Mouse (Mus musculus): ENCODE measurements around the gene Dlg5. TPM values are rescaled to one million over a fixed set of nuclear protein-coding genes. Genes with fewer than 3 reads are reported as not detected.
A peak's percentile ranks its signal among the peaks of the same experiment; 100 is the strongest.

Gene Dlg5
- polyA plus RNA-seq, 1 experiment from 2014 or later: 13.6 TPM

- WGBS: 78% methylated on average over 10 of the region's 10 CpGs
- Histone ChIP-seq H3K9ac (no peak overlapping the region), H3K27ac (ENCODE audit: poor library complexity, severe bottlenecking) (no peak overlapping the region), H3K4me1 (replicated peaks) (0 out of 2 replicates have a peak, but pooled peaks cover 6% of the 10 kb centered on the region), H3K9me3 (replicated peaks) (no peaks in the 10 kb centered on the region), H3K27me3 (replicated peaks) (no peaks in the 10 kb centered on the region), H3K36me3 (peaks cover 83% of the 10 kb centered on the region), H3K4me2 (no peak overlapping the region), H3K4me3 (no peak overlapping the region)
- ATAC-seq (ENCODE audit: insufficient number of reproducible peaks, low FRiP score): no peak
Measured at GRCm38 (mm10) chr14:24162856-24163255, 82.9 kb downstream of the Dlg5 start.

GRCm38 (mm10) chr14:24148892-24149291 is 96.8 kb downstream of the Dlg5 start:
- H3K4me3 ChIP-seq: no peak overlapping the region
- no peak overlapping the region for H3K4me2 ChIP-seq
- 0 out of 2 replicates have a peak, but pooled peaks cover 3% of the 10 kb centered on the region for H3K9me3 ChIP-seq (replicated peaks)
- 69% methylated on average over 2 of the region's 2 CpGs for WGBS
- ATAC-seq (ENCODE audit: insufficient number of reproducible peaks, low FRiP score): peak; percentile 56
- H3K27ac ChIP-seq (ENCODE audit: poor library complexity, severe bottlenecking): no peak overlapping the region
- peaks cover 100% of the 10 kb centered on the region for H3K36me3 ChIP-seq
- H3K4me1 ChIP-seq (replicated peaks): peaks cover 5% of the 10 kb centered on the region; the same call in 1 of the 2 replicates
- H3K9ac ChIP-seq: no peak overlapping the region
- no peaks in the 10 kb centered on the region for H3K27me3 ChIP-seq (replicated peaks)

GRCm38 (mm10) chr14:24144821-24145220 is 100.9 kb downstream of the Dlg5 start:
- 87% methylated on average over 3 of the region's 3 CpGs for WGBS
- H3K36me3 ChIP-seq: peaks cover 76% of the 10 kb centered on the region
- ATAC-seq (ENCODE audit: insufficient number of reproducible peaks, low FRiP score): no peak

DNA sequence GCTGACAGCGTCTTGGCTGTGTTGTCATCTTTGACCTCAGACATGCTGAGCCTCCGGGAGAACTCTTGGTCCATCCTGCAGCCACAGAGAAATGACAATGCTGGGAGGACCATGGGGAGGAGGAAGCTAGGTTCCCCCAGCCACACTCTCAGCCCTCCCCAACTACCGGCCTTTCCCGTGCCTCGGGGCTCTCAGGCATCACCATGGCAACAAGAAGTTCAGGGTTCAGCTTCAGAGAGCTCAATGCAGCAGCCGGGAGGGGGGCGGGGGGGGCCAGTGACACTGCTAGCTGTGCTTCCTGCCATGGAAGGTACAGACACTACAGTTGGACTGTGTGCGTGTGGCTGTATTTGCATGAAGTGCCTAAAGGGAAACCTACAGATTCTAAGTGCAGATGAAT is 101.3 kb downstream of the Dlg5 start:
- WGBS: 79% methylated on average over 8 of the region's 8 CpGs
- no peaks in the 10 kb centered on the region for H3K27me3 ChIP-seq (replicated peaks)
- H3K4me1 ChIP-seq (replicated peaks): peaks cover 25% of the 10 kb centered on the region
- H3K4me2 ChIP-seq: no peak overlapping the region
- no peak overlapping the region for H3K27ac ChIP-seq (ENCODE audit: poor library complexity, severe bottlenecking)
- peaks cover 76% of the 10 kb centered on the region for H3K36me3 ChIP-seq
- no peak overlapping the region for H3K4me3 ChIP-seq
- ATAC-seq (ENCODE audit: insufficient number of reproducible peaks, low FRiP score): no peak
- H3K9ac ChIP-seq: no peak overlapping the region
- no peaks in the 10 kb centered on the region for H3K9me3 ChIP-seq (replicated peaks)

More at GRCm38 (mm10) chr14:24144821-24145220, 100.9 kb downstream of the Dlg5 start:
- Histone ChIP-seq H3K27ac (ENCODE audit: poor library complexity, severe bottlenecking) (no peak overlapping the region), H3K9ac (no peak overlapping the region), H3K4me3 (no peak overlapping the region), H3K4me1 (replicated peaks) (peaks cover 25% of the 10 kb centered on the region), H3K9me3 (replicated peaks) (no peaks in the 10 kb centered on the region), H3K4me2 (no peak overlapping the region), H3K27me3 (replicated peaks) (no peaks in the 10 kb centered on the region)

GRCm38 (mm10) chr14:24142926-24143430 is 102.7 kb downstream of the Dlg5 start:
- Histone ChIP-seq H3K9me3 (replicated peaks) (no peaks in the 10 kb centered on the region), H3K4me2 (no peak overlapping the region), H3K36me3 (peaks cover 76% of the 10 kb centered on the region), H3K27ac (ENCODE audit: poor library complexity, severe bottlenecking) (peak overlapping the region; percentile 49; the same call in 1 of the 2 replicates), H3K4me1 (replicated peaks) (peaks cover 20% of the 10 kb centered on the region), H3K4me3 (no peak overlapping the region), H3K9ac (no peak overlapping the region), H3K27me3 (replicated peaks) (no peaks in the 10 kb centered on the region)
- peak; percentile 85 for ATAC-seq (ENCODE audit: insufficient number of reproducible peaks, low FRiP score)
- whole genome bisulfite sequencing: 69% methylated on average over 3 of the region's 3 CpGs

DNA sequence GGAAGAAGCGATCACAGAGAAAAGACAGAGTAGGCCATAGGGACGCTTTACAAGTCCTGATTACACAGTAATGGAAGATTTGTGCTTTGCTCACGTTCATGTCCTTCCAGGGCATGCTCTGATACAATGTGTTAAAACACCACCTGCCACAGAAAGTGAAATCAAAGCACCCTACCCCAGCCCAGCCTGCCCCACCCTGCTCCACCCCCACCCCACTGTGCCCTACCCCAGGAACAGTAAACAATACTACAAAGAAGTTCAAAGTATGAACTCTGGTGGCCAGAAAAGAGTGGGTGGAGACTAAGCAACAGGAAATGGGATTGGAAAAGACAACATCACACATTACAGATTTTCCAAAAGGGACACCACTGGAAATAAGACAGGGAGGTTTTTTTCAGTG is 104.0 kb downstream of the Dlg5 start:
- WGBS: 80% methylated on average over 3 of the region's 3 CpGs
- Histone ChIP-seq H3K4me3 (no peak overlapping the region), H3K9ac (no peak overlapping the region), H3K36me3 (peaks cover 76% of the 10 kb centered on the region), H3K4me2 (no peak overlapping the region), H3K9me3 (replicated peaks) (no peaks in the 10 kb centered on the region), H3K4me1 (replicated peaks) (peaks cover 20% of the 10 kb centered on the region), H3K27ac (ENCODE audit: poor library complexity, severe bottlenecking) (peak overlapping the region; percentile 22; the same call in 1 of the 2 replicates), H3K27me3 (replicated peaks) (no peaks in the 10 kb centered on the region)
- peak; percentile 27; the same call in 1 of the 2 replicates for ATAC-seq (ENCODE audit: insufficient number of reproducible peaks, low FRiP score)

DNA sequence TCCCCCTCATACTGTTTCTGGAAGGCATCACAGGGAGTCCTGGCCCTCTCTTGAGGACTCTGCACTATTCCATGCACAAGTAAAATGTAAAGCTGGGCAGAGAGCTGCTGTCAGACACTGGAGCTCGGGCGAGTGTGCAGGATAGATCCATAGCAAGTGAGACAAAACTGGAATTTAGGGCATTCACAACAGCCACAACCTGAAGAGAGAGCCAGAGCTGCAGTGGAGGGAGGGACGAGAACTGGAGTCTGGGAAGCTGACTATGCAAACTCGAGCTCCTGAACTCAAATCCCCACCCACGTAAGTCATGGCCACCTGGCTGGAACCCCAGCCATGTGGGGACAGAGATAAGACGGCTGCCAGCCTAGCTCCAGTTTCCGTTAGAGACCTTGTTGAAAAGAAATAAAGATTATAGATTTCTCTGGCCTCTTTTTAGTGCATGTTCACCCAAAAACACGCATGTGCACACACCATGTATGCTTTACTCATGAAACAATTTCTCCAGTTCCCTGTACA is 105.4 kb downstream of the Dlg5 start:
- Histone ChIP-seq H3K36me3 (peaks cover 75% of the 10 kb centered on the region), H3K4me3 (no peak overlapping the region), H3K9me3 (replicated peaks) (no peaks in the 10 kb centered on the region), H3K4me1 (replicated peaks) (peaks cover 20% of the 10 kb centered on the region), H3K27ac (ENCODE audit: poor library complexity, severe bottlenecking) (no peak overlapping the region), H3K4me2 (no peak overlapping the region), H3K9ac (no peak overlapping the region), H3K27me3 (replicated peaks) (no peaks in the 10 kb centered on the region)
- WGBS: 49% methylated on average over 8 of the region's 8 CpGs
- ATAC-seq (ENCODE audit: insufficient number of reproducible peaks, low FRiP score): peak; percentile 79

DNA sequence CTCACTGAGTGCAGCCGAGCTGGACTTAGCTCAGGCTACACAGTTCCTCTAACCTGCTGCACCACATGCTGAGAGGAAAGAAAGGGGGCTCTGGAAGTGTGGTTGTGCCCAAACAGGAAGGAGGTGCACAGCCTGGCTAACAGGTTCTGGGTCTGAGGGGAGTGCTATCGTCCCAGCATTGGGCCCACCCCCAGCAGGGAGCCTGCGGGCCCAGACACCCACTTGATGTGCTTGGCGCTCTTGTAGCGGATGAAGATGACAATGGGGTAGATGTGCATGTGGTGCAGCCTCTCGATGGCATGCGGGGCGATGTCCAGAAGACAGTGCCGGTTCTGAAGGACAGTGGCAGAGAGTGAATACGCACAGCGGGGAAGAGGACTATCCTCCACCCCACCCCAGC is 108.8 kb downstream of the Dlg5 start:
- Histone ChIP-seq H3K4me1 (replicated peaks) (peaks cover 8% of the 10 kb centered on the region), H3K9me3 (replicated peaks) (no peaks in the 10 kb centered on the region), H3K27me3 (replicated peaks) (no peaks in the 10 kb centered on the region), H3K27ac (ENCODE audit: poor library complexity, severe bottlenecking) (no peak overlapping the region), H3K4me3 (no peak overlapping the region), H3K4me2 (no peak overlapping the region), H3K9ac (no peak overlapping the region), H3K36me3 (peaks cover 67% of the 10 kb centered on the region)
- 91% methylated on average over 11 of the region's 11 CpGs for WGBS
- no peak for ATAC-seq (ENCODE audit: insufficient number of reproducible peaks, low FRiP score)

DNA sequence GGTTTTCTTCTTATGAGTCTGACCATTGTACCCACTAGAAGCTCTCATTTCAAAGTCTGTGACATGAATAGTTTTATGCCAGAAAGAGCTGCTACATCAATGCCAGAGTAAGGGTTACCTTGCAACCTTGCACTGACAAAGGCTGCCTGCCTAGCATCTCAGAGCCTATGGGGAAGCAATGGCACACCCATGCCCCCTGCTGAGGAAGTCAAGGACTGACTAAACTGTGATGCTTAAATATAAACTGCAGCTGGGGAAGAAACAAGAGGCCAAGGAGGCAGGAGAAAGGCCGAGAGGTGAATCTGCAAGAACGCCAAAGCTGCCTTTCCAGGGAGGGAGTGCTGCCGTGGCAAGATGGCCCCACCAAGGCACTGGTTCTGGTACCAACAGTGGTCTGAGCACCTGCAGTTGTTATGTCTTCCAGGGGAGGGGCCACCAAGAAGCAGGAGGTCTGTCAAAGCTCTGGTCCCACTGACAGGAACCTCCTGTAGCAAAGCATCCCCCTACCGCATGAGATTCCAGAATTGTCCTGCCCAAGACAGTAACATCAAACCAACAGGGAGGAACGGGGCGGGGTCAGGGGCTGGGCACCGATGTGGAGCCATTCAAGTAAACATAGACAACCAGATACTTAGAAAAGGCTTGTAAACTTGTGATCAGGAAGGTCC is 111.0 kb downstream of the Dlg5 start:
- WGBS: 80% methylated on average over 7 of the region's 7 CpGs
- ATAC-seq (ENCODE audit: insufficient number of reproducible peaks, low FRiP score): no peak
- Histone ChIP-seq H3K36me3 (peaks cover 61% of the 10 kb centered on the region), H3K4me1 (replicated peaks) (no peaks in the 10 kb centered on the region), H3K9me3 (replicated peaks) (no peaks in the 10 kb centered on the region), H3K4me2 (no peak overlapping the region), H3K9ac (no peak overlapping the region), H3K27ac (ENCODE audit: poor library complexity, severe bottlenecking) (no peak overlapping the region), H3K4me3 (no peak overlapping the region), H3K27me3 (replicated peaks) (no peaks in the 10 kb centered on the region)

DNA sequence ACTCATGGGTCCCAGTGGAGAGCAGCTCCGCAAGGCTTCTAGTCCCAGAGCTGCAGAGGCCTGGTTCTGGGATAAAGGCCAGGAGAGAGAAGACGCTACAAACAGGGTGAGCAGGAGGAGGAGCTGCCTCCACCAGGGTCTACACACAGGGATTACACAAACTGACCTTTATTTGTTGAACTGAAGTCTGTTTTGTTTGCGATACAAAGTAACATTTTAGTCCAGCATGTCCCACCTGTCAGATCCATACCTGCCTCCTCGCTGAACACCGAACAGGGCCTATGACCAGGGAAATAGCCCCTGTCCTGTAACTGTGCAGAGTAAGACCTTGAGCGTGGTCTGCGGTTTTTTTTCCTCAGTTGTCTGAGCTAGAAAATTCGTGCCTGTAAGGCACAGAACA is 111.9 kb downstream of the Dlg5 start:
- no peak overlapping the region for H3K27ac ChIP-seq (ENCODE audit: poor library complexity, severe bottlenecking)
- no peak overlapping the region for H3K4me3 ChIP-seq
- no peaks in the 10 kb centered on the region for H3K9me3 ChIP-seq (replicated peaks)
- peaks cover 52% of the 10 kb centered on the region for H3K36me3 ChIP-seq
- ATAC-seq (ENCODE audit: insufficient number of reproducible peaks, low FRiP score): no peak
- H3K4me1 ChIP-seq (replicated peaks): no peaks in the 10 kb centered on the region
- 92% methylated on average over 8 of the region's 8 CpGs for WGBS
- H3K27me3 ChIP-seq (replicated peaks): no peaks in the 10 kb centered on the region
- no peak overlapping the region for H3K9ac ChIP-seq
- no peak overlapping the region for H3K4me2 ChIP-seq

GRCm38 (mm10) chr14:24132092-24132491 is 113.6 kb downstream of the Dlg5 start:
- WGBS: 41% methylated on average over 4 of the region's 4 CpGs
- no peak for ATAC-seq (ENCODE audit: insufficient number of reproducible peaks, low FRiP score)
- Histone ChIP-seq H3K4me3 (no peak overlapping the region), H3K4me2 (no peak overlapping the region), H3K27ac (ENCODE audit: poor library complexity, severe bottlenecking) (no peak overlapping the region), H3K4me1 (replicated peaks) (no peaks in the 10 kb centered on the region), H3K9me3 (replicated peaks) (no peaks in the 10 kb centered on the region), H3K27me3 (replicated peaks) (no peaks in the 10 kb centered on the region), H3K9ac (no peak overlapping the region), H3K36me3 (peaks cover 35% of the 10 kb centered on the region)

Measured in heart, embryonic 12.5 days (tissue).